Mouse (Mus musculus) bone marrow, adult 2 months (tissue): ENCODE data around the gene Abat. TPM values are rescaled to one million over a fixed set of nuclear protein-coding genes. Genes with fewer than 3 reads are reported as not detected.

Source experiments
- H3K27ac ChIP-seq: fragments of 200-500 bp; 2 replicates; pipeline ENCODE4 v1.5.1; 2012; ENCODE audit warnings: low read depth, mild to moderate bottlenecking, control low read depth, inconsistent platforms, low read length; ENCODE audit not compliant: control insufficient read depth, poor library complexity, insufficient read depth
- H3K4me1 ChIP-seq: fragments of 200-500 bp; 2 replicates; pipeline ENCODE4 v1.6.1; 2011; ENCODE audit warnings: low read length; ENCODE audit not compliant: control insufficient read depth, insufficient read depth
- H3K4me3 ChIP-seq: fragments of 200-500 bp; replicated peaks from 2 replicates; pipeline ENCODE3; 2011; ENCODE audit warnings: mild to moderate bottlenecking, low read depth, low read length, control low read depth; ENCODE audit not compliant: control insufficient read depth
- CTCF ChIP-seq: fragments of 200-500 bp; IDR thresholded peaks from 2 replicates; pipeline ENCODE4 v1.5.1; 2011; ENCODE audit warnings: low read length, control low read depth; ENCODE audit not compliant: control insufficient read depth, insufficient read depth
- POLR2A ChIP-seq: fragments of 200-500 bp; IDR thresholded peaks from 2 replicates; pipeline ENCODE4 v1.6.1; 2011; ENCODE audit warnings: low read depth, mild to moderate bottlenecking, control low read depth, low read length, borderline replicate concordance; ENCODE audit not compliant: control insufficient read depth
- WGBS: fragments of 180-500 bp; shearing (Covaris S2); methylation state at CpG from one replicate; pipeline ENCODE4 v1.1.7; 2018; 5-methylcytosine and 5-hydroxymethylcytosine counted together
- polyA plus RNA-seq: library from polyadenylated mRNA; stranded (reverse); fragments of >200 nt; gene quantifications from 2 replicates; pipeline ENCODE4 v1.2.4, GENCODE M21; 2011; ENCODE audit warnings: low replicate concordance; ENCODE audit not compliant: missing spikeins, insufficient read depth, insufficient read length

The Abat gene
- polyA plus RNA-seq, 1 experiment: 0.97 TPM

- 61% methylated on average over 15 of the region's 15 CpGs for WGBS
- peaks cover 10% of the 10 kb centered on the region for H3K4me1 ChIP-seq
- peak overlapping the region; percentile 70 for H3K4me3 ChIP-seq
- TF ChIP-seq POLR2A (no peak), CTCF (no peak)
- H3K27ac ChIP-seq: peak overlapping the region; percentile 40; the same call in 1 of the 2 replicates
Observed at GRCm38 (mm10) chr16:8670041-8671035, 157.1 kb downstream of the Abat start.

Other genes with a start within 250 kb of the Abat start
- gene Tmem114, start 88.3 kb upstream of the Abat start, polyA plus RNA-seq: not detected in 2 replicates
- 8.4 and 11.5 TPM in 2 replicates for gene Mettl22, start 42.6 kb upstream of the Abat start, polyA plus RNA-seq
- gene Pmm2, start 124.2 kb downstream of the Abat start, polyA plus RNA-seq: 23.4 and 41.4 TPM in 2 replicates
- 8.0 TPM in 2 replicates for gene Tmem186, start 124.3 kb downstream of the Abat start, polyA plus RNA-seq
- gene Carhsp1, start 158.7 kb downstream of the Abat start, polyA plus RNA-seq: 66.5 and 76.5 TPM in 2 replicates
- gene Gm5767, start 167.3 kb downstream of the Abat start, polyA plus RNA-seq: not detected in 2 replicates